Mouse (Mus musculus): ENCODE results near the gene 1700069L16Rik. TPM values are rescaled to one million over a fixed set of nuclear protein-coding genes. Genes with fewer than 3 reads are reported as not detected.

The 1700069L16Rik gene
- polyA plus RNA-seq, 1 experiment, result 11.1 TPM

- no peaks in the 10 kb centered on the region for H3K36me3 ChIP-seq (ENCODE audit: control insufficient read depth, insufficient read depth, low read length)
- no peak overlapping the region for H3K4me3 ChIP-seq (ENCODE audit: control insufficient read depth, low read depth, low read length)
- H3K4me1 ChIP-seq (ENCODE audit: control insufficient read depth, insufficient read depth, low read length), result no peaks in the 10 kb centered on the region
- TF ChIP-seq CTCF (IDR thresholded peaks at IDR 0.05; ENCODE audit: control insufficient read depth, insufficient read depth, insufficient replicate concordance, low read depth, low read length), result no peak
- TF ChIP-seq POLR2A (IDR thresholded peaks at IDR 0.05; ENCODE audit: control insufficient read depth, low read depth, low read length), result no peak
- no peaks in the 10 kb centered on the region for H3K27me3 ChIP-seq (ENCODE audit: control insufficient read depth, insufficient read depth, low read length)
- no peak overlapping the region for H3K27ac ChIP-seq (ENCODE audit: control insufficient read depth, insufficient read depth, low read depth, low read length)
These were observed 37.1 kb downstream of the 1700069L16Rik start for GRCm38 (mm10) chr5:113687514-113687913.

GRCm38 (mm10) chr5:113685471-113685870, 39.1 kb downstream of the 1700069L16Rik start:
- Histone ChIP-seq H3K4me3 (ENCODE audit: control insufficient read depth, low read depth, low read length) (no peak overlapping the region), H3K27me3 (ENCODE audit: control insufficient read depth, insufficient read depth, low read length) (no peaks in the 10 kb centered on the region), H3K27ac (ENCODE audit: control insufficient read depth, insufficient read depth, low read depth, low read length) (no peak overlapping the region), H3K4me1 (ENCODE audit: control insufficient read depth, insufficient read depth, low read length) (no peaks in the 10 kb centered on the region), H3K36me3 (ENCODE audit: control insufficient read depth, insufficient read depth, low read length) (no peaks in the 10 kb centered on the region)
- no peak for TF ChIP-seq POLR2A (IDR thresholded peaks at IDR 0.05; ENCODE audit: control insufficient read depth, low read depth, low read length)
- no peak for TF ChIP-seq CTCF (IDR thresholded peaks at IDR 0.05; ENCODE audit: control insufficient read depth, insufficient read depth, insufficient replicate concordance, low read depth, low read length)

- H3K4me3 ChIP-seq (ENCODE audit: control insufficient read depth, low read depth, low read length), result no peak overlapping the region
- no peaks in the 10 kb centered on the region for H3K4me1 ChIP-seq (ENCODE audit: control insufficient read depth, insufficient read depth, low read length)
- H3K27me3 ChIP-seq (ENCODE audit: control insufficient read depth, insufficient read depth, low read length), result no peaks in the 10 kb centered on the region
- no peak for TF ChIP-seq POLR2A (IDR thresholded peaks at IDR 0.05; ENCODE audit: control insufficient read depth, low read depth, low read length)
- no peak for TF ChIP-seq CTCF (IDR thresholded peaks at IDR 0.05; ENCODE audit: control insufficient read depth, insufficient read depth, insufficient replicate concordance, low read depth, low read length)
- no peaks in the 10 kb centered on the region for H3K36me3 ChIP-seq (ENCODE audit: control insufficient read depth, insufficient read depth, low read length)
- no peak overlapping the region for H3K27ac ChIP-seq (ENCODE audit: control insufficient read depth, insufficient read depth, low read depth, low read length)
These were observed 41.3 kb downstream of the 1700069L16Rik start for GRCm38 (mm10) chr5:113683246-113683645.

GRCm38 (mm10) chr5:113682472-113682871, 42.1 kb downstream of the 1700069L16Rik start:
- Histone ChIP-seq H3K4me1 (ENCODE audit: control insufficient read depth, insufficient read depth, low read length) (no peaks in the 10 kb centered on the region), H3K27ac (ENCODE audit: control insufficient read depth, insufficient read depth, low read depth, low read length) (no peak overlapping the region), H3K36me3 (ENCODE audit: control insufficient read depth, insufficient read depth, low read length) (no peaks in the 10 kb centered on the region), H3K27me3 (ENCODE audit: control insufficient read depth, insufficient read depth, low read length) (no peaks in the 10 kb centered on the region), H3K4me3 (ENCODE audit: control insufficient read depth, low read depth, low read length) (no peak overlapping the region)
- no peak for TF ChIP-seq POLR2A (IDR thresholded peaks at IDR 0.05; ENCODE audit: control insufficient read depth, low read depth, low read length)
- TF ChIP-seq CTCF (IDR thresholded peaks at IDR 0.05; ENCODE audit: control insufficient read depth, insufficient read depth, insufficient replicate concordance, low read depth, low read length), result no peak

GRCm38 (mm10) chr5:113681219-113681618, 43.4 kb downstream of the 1700069L16Rik start:
- no peak for TF ChIP-seq POLR2A (IDR thresholded peaks at IDR 0.05; ENCODE audit: control insufficient read depth, low read depth, low read length)
- TF ChIP-seq CTCF (IDR thresholded peaks at IDR 0.05; ENCODE audit: control insufficient read depth, insufficient read depth, insufficient replicate concordance, low read depth, low read length), result no peak
- no peak overlapping the region for H3K27ac ChIP-seq (ENCODE audit: control insufficient read depth, insufficient read depth, low read depth, low read length)
- H3K27me3 ChIP-seq (ENCODE audit: control insufficient read depth, insufficient read depth, low read length), result no peaks in the 10 kb centered on the region
- no peaks in the 10 kb centered on the region for H3K36me3 ChIP-seq (ENCODE audit: control insufficient read depth, insufficient read depth, low read length)
- H3K4me1 ChIP-seq (ENCODE audit: control insufficient read depth, insufficient read depth, low read length), result no peaks in the 10 kb centered on the region
- H3K4me3 ChIP-seq (ENCODE audit: control insufficient read depth, low read depth, low read length), result no peak overlapping the region

- Histone ChIP-seq H3K36me3 (ENCODE audit: control insufficient read depth, insufficient read depth, low read length) (no peaks in the 10 kb centered on the region), H3K4me3 (ENCODE audit: control insufficient read depth, low read depth, low read length) (no peak overlapping the region), H3K27ac (ENCODE audit: control insufficient read depth, insufficient read depth, low read depth, low read length) (no peak overlapping the region), H3K27me3 (ENCODE audit: control insufficient read depth, insufficient read depth, low read length) (no peaks in the 10 kb centered on the region), H3K4me1 (ENCODE audit: control insufficient read depth, insufficient read depth, low read length) (no peaks in the 10 kb centered on the region)
- TF ChIP-seq CTCF (IDR thresholded peaks at IDR 0.05; ENCODE audit: control insufficient read depth, insufficient read depth, insufficient replicate concordance, low read depth, low read length) (no peak), POLR2A (IDR thresholded peaks at IDR 0.05; ENCODE audit: control insufficient read depth, low read depth, low read length) (no peak)
These were observed 45.1 kb downstream of the 1700069L16Rik start for GRCm38 (mm10) chr5:113679509-113679908.

GRCm38 (mm10) chr5:113678743-113679452, 45.7 kb downstream of the 1700069L16Rik start:
- no peak overlapping the region for H3K4me3 ChIP-seq (ENCODE audit: control insufficient read depth, low read depth, low read length)
- no peaks in the 10 kb centered on the region for H3K4me1 ChIP-seq (ENCODE audit: control insufficient read depth, insufficient read depth, low read length)
- H3K27me3 ChIP-seq (ENCODE audit: control insufficient read depth, insufficient read depth, low read length), result no peaks in the 10 kb centered on the region
- H3K27ac ChIP-seq (ENCODE audit: control insufficient read depth, insufficient read depth, low read depth, low read length), result no peak overlapping the region
- H3K36me3 ChIP-seq (ENCODE audit: control insufficient read depth, insufficient read depth, low read length), result no peaks in the 10 kb centered on the region
- TF ChIP-seq CTCF (IDR thresholded peaks at IDR 0.05; ENCODE audit: control insufficient read depth, insufficient read depth, insufficient replicate concordance, low read depth, low read length) (no peak), POLR2A (IDR thresholded peaks at IDR 0.05; ENCODE audit: control insufficient read depth, low read depth, low read length) (no peak)
